Comparison of ENCODE assay signal across 9 mouse cellular contexts in the genomic region with DNA sequence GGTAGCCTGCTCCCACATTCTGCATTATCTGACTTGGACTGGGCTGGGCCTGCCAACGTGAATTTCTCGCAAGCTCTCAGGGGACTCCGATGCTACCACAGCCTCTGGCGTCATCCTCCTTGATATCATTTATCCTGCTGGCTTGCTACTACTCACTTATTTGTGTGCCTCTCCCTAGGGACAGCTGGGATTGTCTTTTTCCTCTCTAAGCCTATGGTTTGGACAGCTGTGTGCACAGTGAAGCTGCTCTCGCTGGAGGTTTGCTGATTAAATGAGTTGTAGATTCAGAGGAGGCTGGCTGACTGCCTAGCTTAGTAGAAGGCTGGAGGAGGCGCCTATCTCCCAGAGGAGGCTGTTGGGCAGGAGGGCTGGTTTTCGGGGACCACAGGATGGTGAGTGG. TPM values are rescaled to one million over a fixed set of nuclear protein-coding genes. Genes with fewer than 3 reads are reported as not detected.
DNase-seq lines count a peak whose midpoint lies in the region; ATAC-seq lines count a peak whose summit lies in the region.
"Had no signal": no experiment of that assay in that cellular context is flagged by ENCODE, and none has a peak within 500 bp of the region (broad histone marks: within the 10 kb centered on the region; RNA-seq: fewer than 3 reads in every experiment).

No protein-coding gene starts in this region.

- no peaks in the 10 kb centered on the region for H3K9me3 ChIP-seq in intestine, embryonic 16.5 days (ENCODE audit: control insufficient read depth, low read length)
- H3K9me3 ChIP-seq in limb, embryonic 12.5 days: no peaks in the 10 kb centered on the region
- no peaks in the 10 kb centered on the region for H3K9me3 ChIP-seq in stomach, embryonic 15.5 days
- H3K9me3 ChIP-seq: liver, embryonic 13.5 days had no signal

- H3K4me1 ChIP-seq in intestine, embryonic 16.5 days (ENCODE audit: control insufficient read depth, insufficient read depth, low read length): peaks cover 9% of the 10 kb centered on the region
- H3K4me1 ChIP-seq in limb, embryonic 12.5 days (replicated peaks): peaks cover 31% of the 10 kb centered on the region
- H3K4me1 ChIP-seq in stomach, embryonic 15.5 days: peaks cover 16% of the 10 kb centered on the region
- H3K4me1 ChIP-seq: liver, embryonic 13.5 days had no signal

- H3K27me3 ChIP-seq in intestine, embryonic 16.5 days (replicated peaks; ENCODE audit: control insufficient read depth, insufficient read depth, low read length): no peaks in the 10 kb centered on the region
- H3K27me3 ChIP-seq in limb, embryonic 12.5 days: no peaks in the 10 kb centered on the region
- no peaks in the 10 kb centered on the region for H3K27me3 ChIP-seq in stomach, embryonic 15.5 days (replicated peaks)

- H3K4me2 ChIP-seq in intestine, embryonic 16.5 days (ENCODE audit: low read depth, low read length): no peak overlapping the region
- H3K4me2 ChIP-seq in limb, embryonic 12.5 days: no peak overlapping the region
- H3K4me2 ChIP-seq in stomach, embryonic 15.5 days: no peak overlapping the region
- H3K4me2 ChIP-seq: liver, embryonic 13.5 days had no signal

- no peak overlapping the region for H3K4me3 ChIP-seq in intestine, embryonic 16.5 days (ENCODE audit: low read length)
- H3K4me3 ChIP-seq in limb, embryonic 12.5 days (replicated peaks): no peak overlapping the region
- no peak overlapping the region for H3K4me3 ChIP-seq in stomach, embryonic 15.5 days (replicated peaks)
- H3K4me3 ChIP-seq: liver, embryonic 13.5 days had no signal

- H3K9ac ChIP-seq in intestine, embryonic 16.5 days (ENCODE audit: low read depth, low read length): no peak overlapping the region
- no peak overlapping the region for H3K9ac ChIP-seq in limb, embryonic 12.5 days (replicated peaks)
- no peak overlapping the region for H3K9ac ChIP-seq in stomach, embryonic 15.5 days
- H3K9ac ChIP-seq: liver, embryonic 13.5 days had no signal

- DNase-seq in embryo, embryonic 11 days: peak; percentile 30
- no peak for DNase-seq in embryo, embryonic 9.5 days (ENCODE audit: extremely low spot score)
- DNase-seq in frontal cortex, postnatal 36 days (ENCODE audit: low spot score in 2 of 2): peak; percentile 29 to 56
- no peak for DNase-seq in urinary bladder, postnatal 25 days (ENCODE audit: low spot score)
- DNase-seq in urinary bladder, postnatal 36 days (ENCODE audit: low spot score in 2 of 2): no peak
- DNase-seq: liver, embryonic 13.5 days had no signal

- 41% methylated on average over 7 of the region's 7 CpGs for WGBS in intestine, embryonic 16.5 days
- WGBS in limb, embryonic 12.5 days: 73% methylated on average over 7 of the region's 7 CpGs
- WGBS in stomach, embryonic 15.5 days: 48% methylated on average over 7 of the region's 7 CpGs

- H3K36me3 ChIP-seq in intestine, embryonic 16.5 days (ENCODE audit: control insufficient read depth, insufficient read depth, low read length): no peaks in the 10 kb centered on the region
- H3K36me3 ChIP-seq in limb, embryonic 12.5 days: no peaks in the 10 kb centered on the region
- no peaks in the 10 kb centered on the region for H3K36me3 ChIP-seq in stomach, embryonic 15.5 days
- H3K36me3 ChIP-seq: liver, embryonic 13.5 days had no signal

- peak; percentile 68 for ATAC-seq in intestine, embryonic 16.5 days
- no peak for ATAC-seq in limb, embryonic 12.5 days (ENCODE audit: insufficient number of reproducible peaks, insufficient read depth, low FRiP score, low TSS enrichment, low read depth)
- ATAC-seq in stomach, embryonic 15.5 days (ENCODE audit: insufficient read depth, low FRiP score, low read depth): peak; percentile 49; the same call in 1 of the 2 replicates

- H3K27ac ChIP-seq in intestine, embryonic 16.5 days (ENCODE audit: low read length): peak overlapping the region; percentile 21
- H3K27ac ChIP-seq in limb, embryonic 12.5 days: 0 out of 2 replicates have a peak overlapping the region, but pooled peaks have one; percentile 35
- peak overlapping the region; percentile 67 for H3K27ac ChIP-seq in stomach, embryonic 15.5 days
- H3K27ac ChIP-seq: liver, embryonic 13.5 days had no signal

RNA-seq across cellular contexts. Expression of a gene that starts 46.8 kb away (rescaled TPM):
- polyA plus RNA-seq in intestine, embryonic 16.5 days (2015; fragmentation: Nextera tagmentation; extraction: Ambion mirVana): 3.8 and 4.8 TPM in 2 replicates
- 22.9 and 26.2 TPM in 2 replicates for polyA plus RNA-seq in limb, embryonic 12.5 days (2016; fragmentation: Nextera tagmentation; extraction: Ambion mirVana)
- polyA plus RNA-seq in stomach, embryonic 15.5 days (2015; fragmentation: Nextera tagmentation; extraction: Ambion mirVana): 6.8 and 9.0 TPM in 2 replicates

Comparison
In these comparisons a context has a peak if more than half of its experiments do, and no peak if none do; other contexts are left out.
1. DNase-seq: peak in embryo, embryonic 11 days (single experiment) and frontal cortex, postnatal 36 days (2 of 2); none in embryo, embryonic 9.5 days (single experiment), urinary bladder, postnatal 25 days (single experiment) and urinary bladder, postnatal 36 days (0 of 2).
2. Peak in every context shown above with its lines, with median percentiles within 50 percentile points of each other: H3K27ac ChIP-seq.